Mouse (Mus musculus) v-Abl transformed pro-B cells (cell line): ENCODE data around the gene Trpm6.

Experiments
- in situ Hi-C, 2 experiments: fragments of 400-800 bp; cut with MboI; formaldehyde crosslinking; loops; one replicate each; pipeline ENCODE4 v1.15.1; 2025; ENCODE audit not compliant: unreplicated experiment in 2 of 2

The Trpm6 gene

GRCm38 (mm10) chr19:18749598-18750339 is at the start of gene Trpm6:
Gene Trpm6 (plus strand): TSS chr19:18749983.
- in situ Hi-C loops, result loop anchor here in 1 of 2 experiments (25.0 kb wide), 1 partner anchor 1637 kb away; no protein-coding TSS in a partner anchor

- in situ Hi-C loops, result loop anchor here in 1 of 2 experiments (25.0 kb wide), 1 partner anchor 1321 kb away; the partner anchor contains the start of gene Rfk
Measured at GRCm38 (mm10) chr19:18708101-18708500, 41.7 kb upstream of the Trpm6 start.

GRCm38 (mm10) chr19:18710903-18711302 is 38.9 kb upstream of the Trpm6 start:
- in situ Hi-C loops, result loop anchor here (5.0 to 25.0 kb wide), 3 partner anchors 39 to 1324 kb away; partner anchors contain the start of genes Carnmt1 (in 1 of the 2) and Rfk (in 1 of the 2)

- in situ Hi-C loops, result loop anchor here (5.0 to 25.0 kb wide), 3 partner anchors 39 to 1324 kb away; partner anchors contain the start of genes Carnmt1 (in 1 of the 2) and Rfk (in 1 of the 2)
Measured at GRCm38 (mm10) chr19:18711589-18711988, 38.2 kb upstream of the Trpm6 start.

GRCm38 (mm10) chr19:18712153-18712865 is 37.5 kb upstream of the Trpm6 start:
- in situ Hi-C loops, result loop anchor here (5.0 to 25.0 kb wide), 3 partner anchors 40 to 1325 kb away; partner anchors contain the start of genes Carnmt1 (in 1 of the 2) and Rfk (in 1 of the 2)

- in situ Hi-C loops, result loop anchor here (5.0 to 25.0 kb wide), 3 partner anchors 41 to 1326 kb away; partner anchors contain the start of genes Carnmt1 (in 1 of the 2) and Rfk (in 1 of the 2)
Measured at GRCm38 (mm10) chr19:18712866-18713300, 36.9 kb upstream of the Trpm6 start, which contains the start of gene D030056L22Rik. Gene D030056L22Rik (plus strand): TSS chr19:18713193.

- in situ Hi-C loops, result loop anchor here (5.0 to 25.0 kb wide), 3 partner anchors 41 to 1326 kb away; partner anchors contain the start of genes Carnmt1 (in 1 of the 2) and Rfk (in 1 of the 2)
Measured at GRCm38 (mm10) chr19:18713357-18713756, 36.4 kb upstream of the Trpm6 start.

GRCm38 (mm10) chr19:18716374-18716773 is 33.4 kb upstream of the Trpm6 start:
- in situ Hi-C loops, result loop anchor here (5.0 to 25.0 kb wide), 3 partner anchors 34 to 1589 kb away; partner anchors contain the start of gene Rfk (in 1 of the 2)

- in situ Hi-C loops, result loop anchor here in 1 of 2 experiments (25.0 kb wide), 1 partner anchor 1333 kb away; the partner anchor contains the start of gene Rfk
Measured at GRCm38 (mm10) chr19:18720337-18720736, 29.4 kb upstream of the Trpm6 start.

GRCm38 (mm10) chr19:18725186-18725585 is 24.6 kb upstream of the Trpm6 start:
- in situ Hi-C loops, result loop anchor here in 1 of 2 experiments (25.0 kb wide), 1 partner anchor 1613 kb away; no protein-coding TSS in a partner anchor

- in situ Hi-C loops, result loop anchor here in 1 of 2 experiments (25.0 kb wide), 1 partner anchor 1618 kb away; no protein-coding TSS in a partner anchor
Measured at GRCm38 (mm10) chr19:18730255-18730654, 19.5 kb upstream of the Trpm6 start.

- in situ Hi-C loops, result loop anchor here in 1 of 2 experiments (25.0 kb wide), 1 partner anchor 1619 kb away; no protein-coding TSS in a partner anchor
Measured at GRCm38 (mm10) chr19:18731077-18731476, 18.7 kb upstream of the Trpm6 start.

- in situ Hi-C loops, result loop anchor here in 1 of 2 experiments (25.0 kb wide), 1 partner anchor 1624 kb away; no protein-coding TSS in a partner anchor
Measured at GRCm38 (mm10) chr19:18735901-18736300, 13.9 kb upstream of the Trpm6 start.

- in situ Hi-C loops, result loop anchor here in 1 of 2 experiments (25.0 kb wide), 1 partner anchor 1627 kb away; no protein-coding TSS in a partner anchor
Measured at GRCm38 (mm10) chr19:18739146-18739545, 10.6 kb upstream of the Trpm6 start.

GRCm38 (mm10) chr19:18743946-18744345 is 5.8 kb upstream of the Trpm6 start:
- in situ Hi-C loops, result loop anchor here in 1 of 2 experiments (25.0 kb wide), 1 partner anchor 1632 kb away; no protein-coding TSS in a partner anchor

- in situ Hi-C loops, result loop anchor here in 1 of 2 experiments (25.0 kb wide), 1 partner anchor 1634 kb away; no protein-coding TSS in a partner anchor
Measured at GRCm38 (mm10) chr19:18746576-18747340, 3.0 kb upstream of the Trpm6 start.

- in situ Hi-C loops, result loop anchor here in 1 of 2 experiments (25.0 kb wide), 1 partner anchor 1635 kb away; no protein-coding TSS in a partner anchor
Measured at GRCm38 (mm10) chr19:18747379-18747778, 2.4 kb upstream of the Trpm6 start.

- in situ Hi-C loops, result no loop called here
Measured at GRCm38 (mm10) chr19:18757191-18757590, 7.4 kb downstream of the Trpm6 start.

- in situ Hi-C loops, result no loop called here
Measured at GRCm38 (mm10) chr19:18757706-18758105, 7.9 kb downstream of the Trpm6 start.
